Mouse (Mus musculus) embryonic stem cell, embryonic (primary cell): ENCODE data around the gene Mapk7.

Experiments used
- CTCF ChIA-PET, 4 experiments: fragments of 300-600 bp in 2 of 4; fragments of 350-600 bp in 2 of 4; sonication (Branson Sonifier 250); formaldehyde crosslinking; loops; one replicate each; lab custom pipeline; 2022; ENCODE audit warnings: inconsistent platforms in 2 of 4; lab: Charles Lee
- POLR2A ChIA-PET, 4 experiments: fragments of 300-600 bp in 2 of 4; fragments of 350-600 bp in 2 of 4; sonication (Branson Sonifier 250); formaldehyde crosslinking; loops; one replicate each; lab custom pipeline; 2022; ENCODE audit warnings: antibody characterized with exemption in 4 of 4, inconsistent platforms in 1 of 4; lab: Charles Lee

Gene Mapk7

DNA sequence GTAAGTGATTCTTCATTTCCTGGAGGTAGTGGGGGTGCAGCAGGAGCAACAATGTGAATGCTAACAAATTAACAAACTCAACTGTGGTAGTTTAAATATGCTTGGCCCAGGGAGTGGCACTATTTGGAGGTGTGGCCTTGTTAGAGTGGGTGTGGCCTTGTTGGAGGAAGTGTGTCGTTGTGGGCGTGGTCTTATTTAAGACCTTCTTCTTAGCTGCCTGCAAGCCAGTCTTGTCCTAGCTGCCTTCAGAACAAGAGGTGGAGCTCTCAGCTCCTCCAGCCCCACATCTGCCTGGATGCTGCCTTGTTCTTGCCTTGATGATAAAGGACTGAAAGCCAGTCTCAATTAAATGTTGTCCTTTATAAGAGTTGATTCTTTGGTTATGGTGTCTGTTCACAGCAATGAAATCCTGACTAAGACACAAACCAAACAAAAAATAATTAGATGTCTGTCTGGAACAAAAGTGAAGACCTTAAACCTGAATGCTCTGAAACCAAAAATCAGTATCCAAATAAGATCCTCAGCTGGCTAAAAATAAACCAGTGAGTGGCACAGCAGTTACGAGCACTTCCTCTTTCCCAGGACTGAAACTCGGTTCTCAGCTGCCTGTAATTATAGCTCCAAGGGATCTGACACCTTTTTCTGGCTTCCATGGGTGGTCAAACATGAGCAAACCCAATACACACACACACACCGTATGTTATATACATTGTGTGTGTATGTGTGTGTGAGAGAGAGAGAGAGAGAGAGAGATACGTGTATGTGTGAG, 4.7 kb upstream of the Mapk7 start:
- POLR2A ChIA-PET: interaction anchor here in 2 of 4 experiments (1.5 to 1.6 kb wide), 2 partner anchors 15 to 324 kb away, joined by 3 read pairs; partner anchors contain the start of gene Usp22 (in 1 of the 2)
- CTCF ChIA-PET: interaction anchor here in 2 of 4 experiments (0.6 to 0.7 kb wide), 2 partner anchors 21 to 61 kb away, joined by 4 to 6 read pairs; no protein-coding TSS in a partner anchor

DNA sequence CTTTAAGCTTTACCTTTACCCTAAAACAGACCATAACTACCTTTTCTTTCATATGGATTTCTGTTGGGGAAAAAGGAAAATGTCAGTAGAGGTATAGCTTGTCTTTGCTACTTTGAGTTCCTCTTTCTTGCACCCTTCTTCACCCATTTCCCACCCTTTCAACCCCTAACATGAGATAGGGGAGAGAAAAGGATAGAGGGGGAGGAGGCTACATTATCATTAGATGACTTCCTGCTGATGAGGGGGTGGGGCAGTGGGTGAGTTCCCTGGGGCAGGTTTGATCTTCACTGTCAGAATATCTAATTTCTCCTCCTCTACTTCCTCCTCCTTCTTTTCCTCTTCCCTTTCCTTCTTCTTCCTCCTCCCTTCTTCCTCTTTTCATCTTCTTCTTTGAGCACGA, 3.3 kb upstream of the Mapk7 start:
- ChIA-PET CTCF (interaction anchor here in 1 of 4 experiments (0.7 kb wide), 1 partner anchor 18 kb away, joined by 5 read pairs; no protein-coding TSS in a partner anchor), POLR2A (interaction anchor here in 1 of 4 experiments (0.7 to 1.3 kb wide), 6 partner anchors 8 to 185 kb away, joined by 3 to 5 read pairs (median 5); partner anchors contain the start of gene B9d1)

DNA sequence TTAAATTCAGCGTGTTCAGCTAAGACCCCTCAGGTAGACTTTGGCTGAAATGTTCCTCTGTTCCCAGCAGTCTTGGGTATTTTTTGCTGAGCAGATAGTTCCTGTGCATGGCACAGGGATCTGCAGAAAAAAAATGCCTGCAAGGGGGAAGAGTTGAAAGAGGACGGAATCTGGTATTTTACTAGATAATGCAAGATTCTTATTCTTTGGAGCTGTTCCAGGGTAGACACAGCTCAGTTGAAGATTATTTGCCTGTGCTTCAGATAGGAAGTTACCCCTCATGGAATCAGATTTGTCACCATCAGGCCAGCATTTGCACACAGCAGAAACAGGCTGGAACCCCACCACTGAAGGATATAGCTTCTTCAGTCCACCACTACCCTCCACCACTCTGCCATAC, 1.3 kb upstream of the Mapk7 start:
- ChIA-PET POLR2A (interaction anchor here in 2 of 4 experiments (0.5 to 3.8 kb wide), 9 partner anchors 9 to 983 kb away, joined by 3 to 40 read pairs (median 3); partner anchors contain the start of genes B9d1 (in 2 of the 2), Mfap4 (in 1 of the 2), Rnf112 (in 1 of the 2) and Usp22 (in 1 of the 2)), CTCF (no interaction called here)

DNA sequence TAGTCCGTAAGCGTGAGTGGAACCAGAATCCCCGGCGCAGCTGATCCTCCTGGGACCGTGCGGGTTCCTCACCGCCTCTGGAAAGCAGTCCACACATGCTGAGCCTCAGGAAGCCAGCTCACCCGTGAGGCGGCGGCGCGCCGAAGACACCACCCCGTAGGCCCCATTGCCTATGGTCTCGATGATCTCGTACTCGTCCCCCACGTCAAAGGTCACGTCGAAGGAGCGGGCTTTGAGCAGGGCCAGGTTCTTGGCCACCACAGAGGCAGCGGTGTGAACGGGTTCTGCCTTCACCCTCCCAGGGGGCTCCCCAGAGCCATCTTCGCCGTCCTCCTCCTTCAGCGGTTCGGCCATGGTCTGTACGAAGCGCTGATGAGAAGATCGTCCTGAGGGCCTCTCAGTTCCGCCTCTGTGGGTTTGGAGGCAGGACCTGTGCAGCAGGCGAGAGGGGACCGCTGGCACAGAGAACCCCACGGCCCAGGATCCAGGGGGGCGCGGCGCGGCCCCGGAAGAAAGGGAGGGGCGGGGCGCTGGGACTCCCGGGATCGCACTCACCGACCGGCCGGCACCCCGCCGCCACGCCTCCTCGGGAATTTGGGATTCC, 579 bp downstream of the Mapk7 start:
- POLR2A ChIA-PET: interaction anchor here (0.5 to 3.8 kb wide), 50 partner anchors 7 to 1152 kb away, joined by 3 to 40 read pairs (median 4); partner anchors contain the start of genes Mfap4 (in 3 of the 4), B9d1 (in 2 of the 4), Aldh3a2 (in 1 of the 4) and Epn2 (in 1 of the 4)
- CTCF ChIA-PET: interaction anchor here (0.6 to 1.8 kb wide), 9 partner anchors 10 to 967 kb away, joined by 3 to 7 read pairs (median 4); no protein-coding TSS in a partner anchor

DNA sequence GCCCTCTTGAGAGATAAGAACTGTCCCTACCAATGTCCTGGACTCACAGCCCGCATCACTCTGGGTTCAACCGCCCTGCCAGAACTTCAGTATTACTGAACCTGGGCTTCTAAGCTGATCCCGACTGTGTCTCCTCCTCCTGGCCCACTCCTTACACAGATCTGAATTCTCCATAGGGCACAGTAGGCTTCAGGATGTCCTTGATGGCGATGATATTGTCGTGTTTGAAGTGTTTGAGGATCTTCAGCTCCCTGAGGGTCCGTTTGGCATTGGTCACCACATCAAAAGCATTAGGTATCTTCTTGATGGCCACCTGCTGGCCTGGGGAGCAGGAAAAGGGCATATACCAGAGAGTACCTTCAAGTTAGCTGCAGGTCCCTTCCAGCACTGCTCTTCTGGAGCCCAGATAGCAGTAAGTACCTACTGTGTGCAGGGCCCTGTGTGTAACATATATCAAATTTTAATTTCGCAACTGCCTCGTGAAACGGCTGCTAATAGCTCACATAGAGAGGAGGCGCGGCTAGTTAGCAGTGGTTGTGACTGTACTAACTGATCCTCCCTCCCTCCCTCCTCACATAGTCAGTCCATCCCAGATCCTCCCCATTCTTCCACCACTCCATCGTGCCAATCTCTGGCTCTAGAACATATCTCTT, 1.3 kb downstream of the Mapk7 start:
- POLR2A ChIA-PET: interaction anchor here in 2 of 4 experiments (0.7 to 3.8 kb wide), 14 partner anchors 8 to 682 kb away, joined by 3 to 40 read pairs (median 8); partner anchors contain the start of genes B9d1 (in 2 of the 2), Mfap4 (in 2 of the 2), Aldh3a2 (in 1 of the 2) and Kcnj12 (in 1 of the 2)

DNA sequence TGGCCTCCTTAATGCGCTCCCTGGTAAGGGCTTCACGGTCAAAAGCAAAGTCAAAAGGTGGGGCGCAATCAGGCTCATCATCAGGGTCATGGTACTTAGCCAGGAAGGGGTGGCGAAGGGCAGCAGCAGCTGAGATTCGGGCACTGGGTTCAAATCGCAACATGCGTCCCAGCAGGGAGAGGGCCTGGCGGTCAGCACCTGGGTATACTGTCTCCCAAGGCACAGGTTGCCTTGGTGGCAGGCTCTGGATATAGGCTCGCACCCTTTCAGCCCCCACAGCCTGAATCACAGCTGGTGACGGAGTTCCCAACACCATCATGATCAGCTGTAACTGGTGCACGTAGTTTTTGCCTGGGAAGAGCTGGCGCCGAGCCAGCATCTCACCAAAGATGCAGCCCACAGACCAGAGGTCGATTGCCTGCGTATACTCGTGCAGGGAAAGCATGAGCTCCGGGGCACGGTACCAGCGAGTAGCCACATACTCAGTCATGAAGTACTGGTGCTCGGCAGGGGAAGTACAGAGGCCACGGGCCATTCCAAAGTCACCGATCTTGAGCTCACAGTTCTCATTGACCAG, 3.2 kb downstream of the Mapk7 start:
- CTCF ChIA-PET: interaction anchor here in 1 of 4 experiments (1.1 kb wide), 1 partner anchor 24 kb away, joined by 6 read pairs; no protein-coding TSS in a partner anchor
- POLR2A ChIA-PET: interaction anchor here in 2 of 4 experiments (0.5 to 1.4 kb wide), 6 partner anchors 41 to 948 kb away, joined by 3 to 5 read pairs (median 4); partner anchors contain the start of genes Epn2 (in 2 of the 2) and Usp22 (in 1 of the 2)

More for the DNA sequence above, 1.3 kb downstream of the Mapk7 start:
- CTCF ChIA-PET: interaction anchor here in 3 of 4 experiments (0.7 to 1.8 kb wide), 3 partner anchors 43 to 956 kb away, joined by 3 to 5 read pairs (median 4); no protein-coding TSS in a partner anchor

DNA sequence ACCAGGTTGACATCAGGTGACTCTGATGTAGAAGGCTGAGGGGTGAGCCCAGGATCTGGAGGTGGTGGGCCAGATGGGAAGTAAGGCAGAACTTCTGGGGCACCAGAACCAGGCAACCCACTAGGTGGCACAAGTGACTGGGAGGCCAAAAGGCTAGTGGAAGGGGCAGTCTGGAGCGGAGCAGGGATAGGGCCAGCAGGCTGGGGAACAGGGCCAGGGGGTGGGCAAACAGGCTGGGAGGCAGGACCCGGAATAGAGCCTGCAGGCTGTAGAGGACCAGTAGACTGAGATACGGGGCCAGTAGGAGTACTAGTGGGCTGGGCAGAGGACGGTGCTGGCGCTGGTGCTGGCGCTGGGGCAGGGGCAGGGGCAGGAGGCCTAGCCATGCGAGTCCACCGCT, 4.3 kb downstream of the Mapk7 start:
- POLR2A ChIA-PET: no interaction called here
- CTCF ChIA-PET: no interaction called here

DNA sequence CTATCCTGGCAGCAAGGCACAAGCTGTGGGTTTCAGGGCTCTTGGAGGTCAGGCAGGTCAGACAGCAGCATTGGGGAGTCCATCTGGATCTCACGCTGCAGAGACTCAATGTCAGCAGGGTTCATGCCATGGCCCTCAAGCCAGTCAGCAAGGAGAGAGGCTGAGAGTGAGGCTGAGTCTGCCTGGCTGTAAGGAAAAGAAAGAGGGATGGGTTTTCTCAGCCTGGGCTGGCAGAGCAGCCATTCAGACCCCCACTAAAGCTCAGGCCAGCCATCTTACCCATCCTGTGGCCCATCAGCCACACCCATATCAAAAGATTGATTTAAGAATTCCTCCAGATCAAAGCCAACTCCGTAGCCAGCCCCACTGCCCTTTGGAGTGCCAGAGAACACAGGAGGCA, 5.1 kb downstream of the Mapk7 start:
- ChIA-PET CTCF (interaction anchor here in 1 of 4 experiments (0.5 kb wide), 1 partner anchor 41 kb away, joined by 4 read pairs; no protein-coding TSS in a partner anchor), POLR2A (interaction anchor here in 1 of 4 experiments (1.7 kb wide), 1 partner anchor 8 kb away, joined by 5 read pairs; no protein-coding TSS in a partner anchor)

DNA sequence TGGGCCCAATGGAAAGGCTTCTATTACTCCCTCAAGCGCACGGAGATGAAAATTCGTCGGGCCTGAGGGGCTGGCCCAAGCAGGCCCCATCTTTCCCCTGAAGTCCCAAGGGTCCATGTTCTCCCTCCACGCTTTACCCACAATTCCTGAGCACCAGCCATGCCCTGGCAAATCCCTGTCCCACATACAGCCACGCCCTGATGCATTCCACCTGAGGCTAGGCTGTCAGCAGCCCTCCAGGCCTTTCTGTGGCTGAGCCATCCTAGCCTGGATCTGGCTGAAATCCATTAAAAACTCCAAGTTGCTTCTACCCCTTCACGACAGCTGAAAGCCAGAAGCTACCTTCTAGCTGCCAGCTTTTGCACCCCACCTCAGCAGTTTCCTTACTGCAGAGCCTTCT, 6.3 kb downstream of the Mapk7 start:
- CTCF ChIA-PET: interaction anchor here in 2 of 4 experiments (0.6 to 1.5 kb wide), 2 partner anchors 70 to 1148 kb away, joined by 3 to 11 read pairs; no protein-coding TSS in a partner anchor
- POLR2A ChIA-PET: interaction anchor here in 2 of 4 experiments (1.5 to 1.7 kb wide), 3 partner anchors 9 to 10 kb away, joined by 5 to 6 read pairs (median 6); no protein-coding TSS in a partner anchor

DNA sequence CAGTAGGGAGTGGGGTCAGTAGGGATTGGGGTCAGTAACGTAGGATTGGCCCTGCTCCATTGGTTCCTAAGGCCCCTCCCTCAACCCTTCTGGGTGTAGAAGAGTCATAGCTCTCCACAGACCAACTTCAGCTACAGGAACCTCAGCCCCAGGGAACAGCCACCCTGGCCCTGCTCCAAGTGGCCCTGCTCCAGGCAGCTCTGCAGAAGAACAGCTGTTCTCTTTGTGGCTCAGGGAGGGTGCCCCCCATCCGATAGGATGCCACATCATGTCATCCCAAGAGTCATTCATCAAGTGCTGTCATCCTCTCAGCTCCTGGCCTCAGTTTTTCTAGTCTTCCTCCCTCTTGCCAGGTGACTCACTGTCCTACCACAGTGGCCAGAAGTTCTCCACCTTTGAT, 6.8 kb downstream of the Mapk7 start:
- CTCF ChIA-PET: interaction anchor here in 1 of 4 experiments (1.5 kb wide), 1 partner anchor 70 kb away, joined by 3 read pairs; no protein-coding TSS in a partner anchor
- POLR2A ChIA-PET: interaction anchor here in 2 of 4 experiments (0.8 to 1.7 kb wide), 5 partner anchors 8 to 413 kb away, joined by 3 to 6 read pairs (median 5); no protein-coding TSS in a partner anchor

DNA sequence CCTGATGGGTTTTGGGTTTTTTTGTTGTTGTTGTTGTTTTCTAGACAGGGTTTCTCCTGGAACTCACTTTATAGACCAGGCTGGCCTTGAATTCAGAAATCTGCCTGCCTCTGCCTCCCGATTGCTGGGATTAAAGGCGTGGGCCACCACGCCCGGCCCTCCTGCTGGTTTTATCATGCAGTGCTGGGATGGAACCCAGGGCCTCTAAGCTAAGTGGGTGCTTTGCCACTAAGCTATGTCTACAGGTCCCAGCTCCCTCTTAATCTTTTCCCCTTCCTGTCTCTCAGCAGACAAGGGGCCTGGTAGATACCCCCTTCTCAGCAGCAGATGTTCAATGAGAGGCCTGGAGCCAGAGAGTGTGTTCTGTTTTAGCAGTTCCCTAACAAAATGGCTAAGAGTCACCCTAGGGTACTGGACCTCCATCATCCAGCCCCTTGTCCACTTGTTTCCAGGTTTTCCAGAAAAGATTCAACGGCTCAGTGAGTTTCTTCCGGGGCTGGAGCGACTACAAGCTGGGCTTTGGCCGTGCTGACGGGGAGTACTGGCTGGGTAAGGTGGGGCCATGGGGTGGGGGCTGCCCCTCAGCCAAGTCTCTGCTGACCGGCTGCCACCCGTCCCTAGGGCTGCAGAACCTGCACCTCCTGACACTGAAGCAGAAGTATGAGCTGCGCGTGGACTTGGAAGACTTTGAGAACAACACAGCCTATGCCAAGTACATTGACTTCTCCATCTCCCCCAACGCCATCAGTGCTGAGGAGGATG, 7.6 kb downstream of the Mapk7 start:
- CTCF ChIA-PET: interaction anchor here in 1 of 4 experiments (0.9 kb wide), 1 partner anchor 69 kb away, joined by 3 read pairs; no protein-coding TSS in a partner anchor
- POLR2A ChIA-PET: interaction anchor here in 3 of 4 experiments (0.6 to 6.0 kb wide), 9 partner anchors 8 to 413 kb away, joined by 3 to 31 read pairs (median 4); partner anchors contain the start of genes Mapk7 (in 2 of the 3) and Prpsap2 (in 2 of the 3)

DNA sequence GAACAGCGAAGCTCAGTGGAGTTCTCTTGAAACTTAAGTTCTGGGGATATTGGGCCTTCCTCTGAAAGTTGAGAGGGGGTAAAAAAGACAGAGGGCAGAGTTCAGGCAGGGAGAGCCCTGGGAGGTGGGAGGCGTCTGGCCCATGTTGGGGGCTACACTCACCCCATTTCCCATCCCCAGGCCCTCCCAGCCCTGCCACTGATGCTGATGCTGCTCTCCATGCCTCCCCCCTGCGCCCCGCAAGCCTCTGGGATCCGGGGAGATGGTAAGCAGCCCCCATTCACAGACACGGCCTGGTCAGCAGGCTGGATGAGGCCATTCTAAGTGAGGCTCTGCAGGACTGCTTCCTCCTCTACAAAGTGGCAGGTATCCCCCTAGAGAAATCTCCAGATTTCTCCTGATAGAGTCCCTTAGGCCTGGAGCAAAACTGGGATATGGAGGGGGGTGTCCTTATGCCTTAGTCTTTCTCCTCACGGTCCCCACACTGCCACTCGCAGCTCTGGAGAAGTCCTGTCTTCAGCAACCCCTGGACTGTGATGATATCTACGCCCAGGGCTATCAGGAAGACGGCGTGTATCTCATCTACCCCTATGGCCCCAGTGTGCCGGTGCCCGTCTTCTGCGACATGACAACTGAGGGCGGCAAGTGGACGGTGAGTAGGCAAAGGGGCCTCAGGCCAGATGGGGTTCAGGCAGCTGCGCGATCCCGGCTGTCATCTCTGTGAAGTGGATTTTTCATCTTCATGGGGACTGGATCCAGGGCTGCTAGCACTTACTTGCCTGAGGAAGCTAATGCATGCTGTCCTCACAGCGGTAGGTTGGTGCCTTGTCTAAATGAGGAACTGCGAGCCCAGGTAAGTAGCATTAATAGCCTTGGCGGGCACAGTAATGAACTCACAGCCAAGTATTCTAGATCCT, 8.4 kb downstream of the Mapk7 start:
- CTCF ChIA-PET: interaction anchor here in 1 of 4 experiments (0.9 to 1.4 kb wide), 2 partner anchors 69 kb away, joined by 3 read pairs; no protein-coding TSS in a partner anchor
- POLR2A ChIA-PET: interaction anchor here in 3 of 4 experiments (0.7 to 6.0 kb wide), 7 partner anchors 8 to 276 kb away, joined by 3 to 31 read pairs (median 4); partner anchors contain the start of genes Mapk7 (in 3 of the 3), B9d1 (in 1 of the 3) and Prpsap2 (in 1 of the 3)

DNA sequence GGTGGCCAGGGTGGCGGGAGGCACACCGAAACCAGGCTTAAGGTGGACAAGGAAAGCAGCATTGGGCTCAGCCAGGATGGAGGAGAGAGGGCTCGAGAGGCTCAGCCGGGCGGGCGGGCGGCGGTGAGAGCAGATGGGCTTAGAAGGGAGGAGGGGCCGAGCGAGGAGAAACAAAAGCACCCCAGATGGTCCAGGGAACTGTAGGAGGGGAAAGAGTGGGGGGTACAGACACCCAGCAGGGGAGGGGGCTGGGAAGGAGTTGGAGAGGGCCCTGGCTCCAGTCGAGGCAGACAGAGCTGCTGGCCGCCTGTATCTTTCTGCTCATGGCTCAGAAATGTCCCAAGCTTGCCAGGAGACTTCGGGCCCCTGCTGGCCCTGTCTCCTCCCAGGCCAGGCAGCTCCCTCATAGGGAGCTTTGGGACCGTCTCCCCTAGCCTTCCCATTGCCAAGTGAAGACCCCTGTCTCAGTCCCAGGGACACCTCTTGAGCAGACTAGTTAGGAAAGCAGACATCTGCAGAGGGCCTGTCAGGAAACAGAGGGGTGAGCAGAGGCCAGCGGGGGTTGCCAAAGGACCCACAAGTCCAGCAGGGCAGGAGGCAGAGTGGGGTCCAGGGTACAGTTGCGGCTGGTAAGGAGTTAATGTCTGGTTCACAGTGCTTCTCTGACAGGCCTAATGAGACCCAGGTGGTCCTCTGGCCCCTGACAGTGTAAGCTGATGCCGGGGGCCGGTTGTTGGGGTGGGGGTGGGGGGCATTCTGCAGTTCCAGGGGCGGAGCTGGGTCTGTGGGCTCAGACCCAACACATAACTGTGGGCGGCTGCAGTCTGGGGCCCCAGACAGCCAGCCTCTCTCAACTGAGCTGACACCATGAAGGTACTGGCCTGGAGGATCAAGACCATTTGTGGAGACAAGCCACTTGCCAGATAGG, 9.3 kb downstream of the Mapk7 start, which contains the start of gene Mfap4:
Mfap4 (plus strand) TSS at position 819 of the 928 bp plus-strand sequence.
- ChIA-PET POLR2A (interaction anchor here in 3 of 4 experiments (0.9 to 6.0 kb wide), 5 partner anchors 9 to 38 kb away, joined by 3 to 31 read pairs (median 7); partner anchors contain the start of genes Mapk7 (in 3 of the 3) and B9d1 (in 1 of the 3)), CTCF (interaction anchor here in 2 of 4 experiments (0.6 to 1.4 kb wide), 3 partner anchors 68 to 380 kb away, joined by 3 read pairs; no protein-coding TSS in a partner anchor)

DNA sequence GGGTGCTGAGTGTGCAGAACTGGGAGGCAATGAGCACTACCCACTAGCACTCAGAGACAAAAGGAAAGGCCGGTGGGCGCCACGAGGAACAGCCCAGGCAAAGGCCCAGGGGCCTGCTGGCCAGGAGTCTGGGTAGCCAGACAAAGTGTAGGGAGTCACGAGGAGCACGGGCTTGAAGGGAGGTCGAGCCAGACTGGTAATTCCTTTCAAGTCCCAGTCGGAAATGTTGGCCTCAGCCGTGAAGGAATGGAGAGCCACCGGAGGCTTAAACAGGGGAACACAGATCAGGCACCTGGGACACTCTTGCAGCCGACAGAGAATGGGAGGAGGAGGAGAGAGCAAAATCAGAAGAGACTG, 10.0 kb downstream of the Mapk7 start:
- CTCF ChIA-PET: interaction anchor here in 1 of 4 experiments (1.4 kb wide), 1 partner anchor 68 kb away, joined by 3 read pairs; no protein-coding TSS in a partner anchor
- POLR2A ChIA-PET: interaction anchor here in 3 of 4 experiments (1.1 to 6.0 kb wide), 3 partner anchors 10 kb away, joined by 7 to 31 read pairs (median 16); partner anchors contain the start of gene Mapk7 (in 3 of the 3)
